Mouse (Mus musculus) spleen, adult 2 months (tissue): ENCODE data around the gene Azgp1.

Experiments
- CTCF ChIP-seq: fragments of 200-500 bp; IDR thresholded peaks from 2 replicates; pipeline ENCODE4 v1.5.1; 2011; ENCODE audit warnings: mild to moderate bottlenecking, inconsistent platforms; ENCODE audit not compliant: insufficient read depth, insufficient read length, insufficient replicate concordance; ENCODE audit errors: extremely low read depth
- POLR2A ChIP-seq: fragments of 200-500 bp; IDR thresholded peaks from 2 replicates; pipeline ENCODE4 v1.6.1; 2011; ENCODE audit warnings: low read depth, low read length, inconsistent platforms

GRCm38 (mm10) chr5:137951218-137951617 lies 30.1 kb upstream of the Azgp1 start:
- TF ChIP-seq POLR2A (no peak), CTCF (no peak)
